Mouse (Mus musculus) C2C12 (cell line): ENCODE measurements around the gene 1700028J19Rik. TPM values are rescaled to one million over a fixed set of nuclear protein-coding genes. Genes with fewer than 3 reads are reported as not detected.
A peak's percentile ranks its signal among the peaks of the same experiment; 100 is the strongest.

Experiments used
- H3K27me3 ChIP-seq: one replicate; pipeline ENCODE4 v1.6.1; 2011; ENCODE audit not compliant: control insufficient read depth, insufficient read depth, insufficient read length
- H3K36me3 ChIP-seq: one replicate; pipeline ENCODE4 v1.6.1; 2011; ENCODE audit not compliant: control insufficient read depth, insufficient read depth
- H3K4me3 ChIP-seq: one replicate; pipeline ENCODE4 v1.5.1; 2011; ENCODE audit warnings: mild to moderate bottlenecking, control low read depth; ENCODE audit not compliant: poor library complexity, insufficient read depth, severe bottlenecking
- H3K79me2 ChIP-seq: one replicate; pipeline ENCODE4 v1.6.1; 2011; ENCODE audit not compliant: control insufficient read depth, insufficient read depth
- H3K79me3 ChIP-seq: one replicate; pipeline ENCODE4 v1.6.1; 2011; ENCODE audit warnings: low read depth, control low read depth
- H3ac ChIP-seq: one replicate; pipeline ENCODE3; 2011; ENCODE audit warnings: low read depth; ENCODE audit not compliant: control insufficient read depth, insufficient read length
- CEBPB ChIP-seq: IDR thresholded peaks from one replicate; pipeline ENCODE4 v1.6.1; 2011; ENCODE audit warnings: low read depth, mild to moderate bottlenecking, control low read depth, moderate library complexity
- CTCF ChIP-seq: IDR thresholded peaks from one replicate; pipeline ENCODE4 v1.5.1; 2011; ENCODE audit not compliant: control insufficient read depth, insufficient read depth, insufficient read length
- FOSL1 ChIP-seq: IDR thresholded peaks from one replicate; pipeline ENCODE4 v1.8.0; 2011; ENCODE audit warnings: mild to moderate bottlenecking, low read length; ENCODE audit not compliant: poor library complexity, insufficient read depth, severe bottlenecking
- MAX ChIP-seq: IDR thresholded peaks from one replicate; pipeline ENCODE4 v1.6.1; 2011; ENCODE audit warnings: mild to moderate bottlenecking, control low read depth
- MYOD1 ChIP-seq: IDR thresholded peaks from one replicate; pipeline ENCODE4 v1.6.1; 2011; ENCODE audit warnings: low read depth; ENCODE audit not compliant: control insufficient read depth, insufficient read length
- MYOG ChIP-seq: IDR thresholded peaks from one replicate; pipeline ENCODE4 v1.6.1; 2011; ENCODE audit not compliant: control insufficient read depth, insufficient read length; ENCODE audit errors: extremely low read depth
- USF1 ChIP-seq: IDR thresholded peaks from one replicate; pipeline ENCODE4 v1.6.1; 2011; ENCODE audit warnings: low read depth, mild to moderate bottlenecking, control low read depth, moderate library complexity
- polyA plus RNA-seq: library from polyadenylated mRNA; unstranded; fragments of >200 nt; fragmentation: generic; extraction: Trizol; gene quantifications from one replicate; pipeline ENCODE4 v1.2.1, GENCODE M21; 2012; ENCODE audit warnings: missing spikeins

The 1700028J19Rik gene
- polyA plus RNA-seq, 1 experiment: 0.68 TPM

DNA sequence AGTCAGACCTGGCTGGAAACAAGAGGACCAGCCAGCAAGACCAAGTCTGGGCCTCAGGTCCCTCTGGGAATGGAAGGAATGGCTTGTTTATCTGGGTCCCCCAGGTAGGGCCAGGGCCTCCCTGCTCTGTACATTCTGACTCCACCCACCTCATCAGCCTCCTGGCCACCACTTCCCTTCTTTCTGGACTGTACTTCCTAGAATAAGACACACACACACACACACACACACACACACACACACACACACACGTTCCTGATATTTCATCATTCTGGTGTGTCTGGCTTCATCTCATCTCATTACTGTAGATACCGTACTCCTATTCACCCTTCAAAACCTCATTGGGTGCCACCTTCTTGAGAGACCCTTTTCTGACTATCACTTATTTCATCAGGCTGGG lies 22.9 kb upstream of the 1700028J19Rik start:
- Histone ChIP-seq H3K79me2 (no peaks in the 10 kb centered on the region), H3K79me3 (no peaks in the 10 kb centered on the region), H3ac (no peak overlapping the region), H3K4me3 (no peak overlapping the region), H3K36me3 (no peaks in the 10 kb centered on the region), H3K27me3 (peaks cover 43% of the 10 kb centered on the region)
- TF ChIP-seq FOSL1 (no peak), MAX (no peak), CTCF (no peak), CEBPB (no peak), MYOG (no peak), USF1 (no peak), MYOD1 (no peak)

DNA sequence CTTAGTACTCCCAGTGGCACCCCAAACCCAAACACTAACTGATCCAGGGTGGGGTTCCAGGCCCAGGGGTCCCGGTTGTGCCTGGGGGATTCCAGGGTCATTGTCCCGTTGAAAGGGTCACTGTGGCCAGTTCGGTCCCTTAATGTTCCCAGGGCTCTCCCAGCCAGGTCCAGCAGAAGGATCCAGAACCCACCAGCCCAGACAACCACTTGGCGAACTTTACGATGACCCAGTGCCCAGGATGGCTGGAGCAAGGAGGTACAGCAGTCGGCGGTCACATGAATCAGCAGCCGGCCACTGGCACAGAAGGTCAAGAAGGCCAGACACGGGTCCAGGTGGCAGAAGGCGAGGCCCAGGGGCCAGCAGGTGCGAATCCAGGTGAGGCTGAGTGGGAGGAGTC lies 21.6 kb upstream of the 1700028J19Rik start:
- no peaks in the 10 kb centered on the region for H3K36me3 ChIP-seq
- TF ChIP-seq MAX (no peak), FOSL1 (no peak), MYOG (no peak), MYOD1 (no peak), USF1 (no peak), CTCF (no peak), CEBPB (no peak)
- H3K79me2 ChIP-seq: no peaks in the 10 kb centered on the region
- no peak overlapping the region for H3ac ChIP-seq
- H3K4me3 ChIP-seq: no peak overlapping the region
- H3K27me3 ChIP-seq: peaks cover 34% of the 10 kb centered on the region
- H3K79me3 ChIP-seq: no peaks in the 10 kb centered on the region

DNA sequence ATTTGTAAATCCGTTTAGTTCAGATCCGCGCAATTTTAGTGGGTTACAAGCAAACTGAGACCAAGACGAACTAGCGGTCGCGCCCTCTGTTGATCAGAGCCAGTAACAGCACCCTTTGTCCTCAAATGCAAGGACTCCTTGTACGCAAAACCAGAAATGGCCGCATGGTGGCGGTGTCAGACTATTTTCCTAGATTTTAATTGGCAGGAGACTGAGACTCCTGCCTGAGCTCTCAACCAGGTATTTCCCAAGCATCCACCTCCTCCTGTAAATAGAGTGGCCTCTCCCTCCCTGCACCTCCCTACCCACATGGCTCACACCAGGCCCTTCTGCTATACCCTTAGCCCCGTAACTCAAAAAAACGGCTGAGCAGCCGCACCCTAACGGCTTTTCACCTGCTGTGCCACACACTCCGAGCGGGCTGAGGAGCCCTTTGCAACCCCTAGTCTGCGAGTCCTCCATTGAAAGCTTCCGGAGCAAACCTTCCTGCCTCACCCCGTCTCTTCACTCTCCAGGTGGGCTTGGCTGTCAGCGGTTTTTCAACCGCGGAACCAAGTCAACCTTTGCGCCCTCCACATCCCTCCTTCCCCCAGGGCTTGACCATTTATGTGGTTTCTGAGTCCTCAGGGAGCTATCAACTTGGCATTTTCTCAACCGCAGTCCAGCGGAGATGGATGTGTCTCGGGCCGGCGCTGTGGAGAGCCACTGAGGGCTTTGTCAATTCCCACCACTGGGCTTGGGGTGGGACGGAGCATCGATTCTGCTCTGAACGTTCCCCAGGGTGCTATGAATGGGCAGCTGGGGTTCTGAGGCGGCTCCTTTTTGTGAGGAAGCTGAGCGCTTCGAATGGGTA lies 16.5 kb upstream of the 1700028J19Rik start:
- H3ac ChIP-seq: no peak overlapping the region
- H3K27me3 ChIP-seq: peaks cover 29% of the 10 kb centered on the region
- no peaks in the 10 kb centered on the region for H3K36me3 ChIP-seq
- no peak overlapping the region for H3K4me3 ChIP-seq
- peak; percentile 85 for TF ChIP-seq CTCF
- TF ChIP-seq CEBPB: no peak
- no peak for TF ChIP-seq USF1
- no peaks in the 10 kb centered on the region for H3K79me2 ChIP-seq
- no peaks in the 10 kb centered on the region for H3K79me3 ChIP-seq

DNA sequence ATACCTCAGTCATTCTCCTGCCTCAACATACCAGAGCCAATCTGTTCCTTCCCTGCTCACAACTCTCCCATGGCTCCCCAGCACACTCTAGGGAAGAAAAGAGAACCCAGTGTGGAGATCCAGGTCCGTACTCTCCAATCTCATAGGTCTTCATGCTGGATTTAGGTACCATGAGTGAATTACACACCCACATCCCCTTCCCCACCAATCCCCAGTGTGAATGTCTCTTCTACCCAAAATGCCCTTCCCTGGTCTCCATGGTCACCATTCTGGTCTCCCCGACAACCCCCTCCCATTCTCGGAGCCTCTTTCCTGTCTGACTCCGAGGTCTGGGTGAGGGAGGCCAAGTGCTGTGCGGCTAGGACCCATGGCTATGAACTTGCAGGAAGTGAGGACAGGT lies 14.7 kb upstream of the 1700028J19Rik start, which contains the start of gene Gm15517:
TSS of gene Gm15517 (plus strand) at position 301 of the 400 bp plus-strand sequence.
- no peaks in the 10 kb centered on the region for H3K36me3 ChIP-seq

DNA sequence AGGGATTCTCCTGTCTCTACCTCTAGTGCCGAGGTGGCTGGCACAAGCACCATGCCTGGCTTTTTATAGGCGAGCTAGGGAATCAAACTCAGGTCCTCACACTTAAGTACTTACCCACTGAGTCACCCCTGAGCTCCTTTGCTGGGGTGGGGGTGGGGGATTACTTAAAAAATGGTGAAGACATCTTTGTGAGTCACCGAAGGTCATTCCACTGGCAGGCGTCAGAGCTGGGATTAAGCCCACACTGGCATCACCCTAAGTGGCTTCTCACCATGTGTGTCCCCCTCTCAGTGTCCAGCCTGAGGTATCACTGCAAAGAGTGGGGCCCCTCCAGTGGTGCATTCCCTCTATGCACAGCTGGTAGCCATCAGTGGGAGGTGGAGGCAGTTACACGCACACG lies 13.9 kb upstream of the 1700028J19Rik start:
- no peak for TF ChIP-seq CEBPB
- TF ChIP-seq MYOD1: no peak
- TF ChIP-seq USF1: no peak
- TF ChIP-seq CTCF: no peak
- TF ChIP-seq FOSL1: no peak
- no peak for TF ChIP-seq MAX
- no peak for TF ChIP-seq MYOG
- no peaks in the 10 kb centered on the region for H3K79me2 ChIP-seq

More for the DNA sequence above, 14.7 kb upstream of the 1700028J19Rik start, which contains the start of gene Gm15517:
- TF ChIP-seq CTCF (no peak), MAX (no peak), FOSL1 (no peak), USF1 (no peak), MYOG (no peak)
- Histone ChIP-seq H3K79me3 (no peaks in the 10 kb centered on the region), H3K4me3 (no peak within 1 kb of the TSS), H3K79me2 (no peaks in the 10 kb centered on the region), H3ac (no peak within 1 kb of the TSS), H3K27me3 (peaks cover 19% of the 10 kb centered on the region)

DNA sequence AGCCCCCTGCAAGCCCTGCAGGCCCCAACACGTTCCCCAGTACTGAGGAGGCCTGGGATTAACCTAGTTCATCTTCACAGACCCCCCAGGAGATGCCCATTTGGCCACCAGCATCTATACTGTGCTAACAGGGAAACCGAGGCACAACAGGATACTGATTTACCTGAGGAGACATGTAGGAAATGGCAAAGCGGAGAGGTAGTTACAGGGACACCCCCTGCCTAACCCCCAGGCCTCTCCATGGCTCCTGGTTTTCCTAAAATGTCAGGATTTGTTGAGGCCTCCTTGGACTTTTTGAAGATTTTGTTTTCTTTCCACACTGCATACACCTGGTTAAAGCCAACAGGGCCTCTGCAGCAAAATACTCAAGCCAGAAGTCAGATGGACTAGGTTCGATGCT lies 10.8 kb upstream of the 1700028J19Rik start, which contains the start of gene Acp4:
TSS of gene Acp4 (minus strand) at position 101 of the 400 bp plus-strand sequence.
- H3K4me3 ChIP-seq: no peak within 1 kb of the TSS
- no peaks in the 10 kb centered on the region for H3K79me3 ChIP-seq
- peaks cover 6% of the 10 kb centered on the region for H3K36me3 ChIP-seq
- TF ChIP-seq FOSL1 (no peak), USF1 (no peak), MYOG (no peak), MYOD1 (no peak), CEBPB (no peak), MAX (no peak), CTCF (no peak)
- no peak within 1 kb of the TSS for H3ac ChIP-seq
- peaks cover 14% of the 10 kb centered on the region for H3K27me3 ChIP-seq
- no peaks in the 10 kb centered on the region for H3K79me2 ChIP-seq

More for the DNA sequence above, 13.9 kb upstream of the 1700028J19Rik start:
- Histone ChIP-seq H3K4me3 (no peak overlapping the region), H3ac (no peak overlapping the region), H3K36me3 (no peaks in the 10 kb centered on the region), H3K27me3 (peaks cover 19% of the 10 kb centered on the region), H3K79me3 (no peaks in the 10 kb centered on the region)
